Mouse (Mus musculus): ENCODE measurements at regions not wholly inside any gene's neighbourhood (a gene's known extent, or its start where the extent isn't known, plus 50 kb on each side); places are given as distances from the start of the nearest gene placed in this dataset.

DNA sequence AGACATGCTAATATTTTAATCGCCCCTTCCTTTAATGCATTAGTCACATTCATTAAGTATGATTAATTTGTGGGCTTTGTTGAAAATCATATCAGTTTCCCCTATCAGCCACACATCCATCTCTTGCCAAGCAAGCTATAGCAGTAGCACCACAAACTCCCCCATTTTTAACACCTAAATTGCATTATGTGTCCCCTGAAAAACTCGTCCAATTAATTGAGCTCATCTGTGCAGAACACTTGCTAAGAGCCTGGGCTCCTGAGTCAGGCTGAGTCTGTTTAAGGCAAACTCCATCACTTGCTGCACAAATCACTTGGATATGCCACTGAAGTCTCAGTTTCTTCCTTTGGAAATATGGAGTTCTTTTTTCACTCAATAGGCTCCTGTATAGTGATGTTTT, 242.7 kb upstream of the Vstm2b start:
- DNase-seq (ENCODE audit: extremely low spot score in 1 of 2, low spot score in 1 of 2) = peak; percentile 3 to 4

DNA sequence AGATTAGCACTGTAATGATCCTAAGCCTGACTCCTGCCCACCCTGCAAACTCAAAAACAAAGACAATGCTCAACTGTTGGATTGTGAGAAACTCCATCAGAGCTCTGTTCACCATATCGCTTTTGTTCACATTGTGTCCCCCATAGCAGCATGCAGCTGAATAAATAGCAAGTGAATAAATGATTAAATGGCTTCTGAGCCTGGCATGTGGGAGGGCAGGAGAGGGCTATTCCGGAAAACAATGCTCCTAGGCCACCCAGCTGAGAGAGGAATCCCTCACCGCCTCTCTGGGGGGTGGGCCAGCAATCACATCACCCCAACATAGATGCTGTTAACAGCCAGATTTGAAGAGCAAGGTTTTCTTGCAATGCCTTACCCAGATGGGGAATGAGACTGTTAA, 238.5 kb upstream of the Vstm2b start:
- DNase-seq (ENCODE audit: extremely low spot score in 1 of 2, low spot score in 1 of 2) = no peak

DNA sequence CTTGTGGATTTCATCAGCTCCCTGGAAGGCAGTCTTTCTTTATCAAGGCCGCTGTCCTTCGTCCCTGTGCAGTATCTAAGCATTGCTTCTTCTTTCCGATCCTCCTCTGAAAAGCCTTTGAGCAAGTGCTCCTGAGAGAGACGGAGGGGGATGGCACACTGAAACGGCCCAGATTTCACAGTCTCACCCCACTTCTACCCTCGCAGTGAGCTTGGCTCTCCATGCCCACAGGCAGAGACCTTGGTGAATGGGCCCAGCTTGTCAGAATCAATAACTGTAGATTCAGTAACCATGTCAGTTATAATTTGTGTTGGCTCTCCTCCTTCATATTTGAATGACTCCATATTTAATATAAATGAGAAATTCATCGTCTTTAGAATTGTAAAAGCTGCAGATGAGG, 234.3 kb upstream of the Vstm2b start:
- DNase-seq (ENCODE audit: extremely low spot score in 1 of 2, low spot score in 1 of 2) = no peak

- DNase-seq (ENCODE audit: extremely low spot score in 1 of 2, low spot score in 1 of 2) = no peak
Observed at GRCm38 (mm10) chr7:40666625-40667024, 231.5 kb upstream of the Vstm2b start.

DNA sequence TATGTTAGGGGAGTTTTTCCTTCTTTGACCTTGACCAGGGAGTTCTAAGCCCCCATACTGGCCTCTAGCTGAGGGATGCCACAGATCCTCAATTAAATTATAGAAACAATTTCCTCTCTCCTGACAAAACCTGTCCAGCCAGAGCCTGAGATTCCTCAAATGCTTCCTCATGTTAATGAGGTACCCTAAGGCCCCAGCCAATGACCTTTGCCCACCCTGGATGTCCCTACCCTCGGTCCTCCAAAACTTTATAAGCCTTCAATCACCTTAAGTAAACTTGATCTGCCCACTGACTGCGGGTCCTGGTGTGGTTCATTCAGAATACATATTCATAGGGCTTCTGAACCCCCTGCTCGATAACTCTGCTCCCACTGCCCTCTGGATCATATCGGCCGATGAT, 227.7 kb upstream of the Vstm2b start:
- DNase-seq (ENCODE audit: extremely low spot score in 1 of 2, low spot score in 1 of 2) = no peak

- DNase-seq (ENCODE audit: extremely low spot score in 1 of 2, low spot score in 1 of 2) = peak in 1 of 2 experiments; percentile 9
Observed at GRCm38 (mm10) chr7:40671068-40671467, 227.1 kb upstream of the Vstm2b start.

- no peak for DNase-seq (ENCODE audit: extremely low spot score in 1 of 2, low spot score in 1 of 2)
Observed at GRCm38 (mm10) chr7:40672348-40672747, 225.8 kb upstream of the Vstm2b start.

DNA sequence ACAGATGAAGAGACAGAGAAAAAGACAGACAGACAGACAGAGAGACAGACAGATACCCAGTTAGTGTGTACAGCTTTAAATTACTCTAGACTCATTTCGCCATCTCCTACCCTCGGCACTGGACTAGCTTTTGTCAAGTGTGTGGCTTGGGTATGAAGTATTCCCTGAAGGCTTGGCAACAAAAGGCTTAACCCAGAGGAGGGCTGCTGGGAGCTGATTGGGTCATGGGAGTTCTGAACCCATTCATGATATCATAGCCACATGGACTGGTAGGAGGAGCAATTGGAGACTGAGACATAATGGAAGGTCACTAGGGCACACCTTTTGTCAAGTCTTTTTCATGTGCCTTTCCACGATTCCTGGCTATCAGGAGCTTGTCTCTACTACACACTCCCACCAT, 223.7 kb upstream of the Vstm2b start:
- DNase-seq (ENCODE audit: extremely low spot score in 1 of 2, low spot score in 1 of 2) = no peak

GRCm38 (mm10) chr7:40677601-40678000, 220.5 kb upstream of the Vstm2b start:
- DNase-seq (ENCODE audit: extremely low spot score in 1 of 2, low spot score in 1 of 2) = no peak

DNA sequence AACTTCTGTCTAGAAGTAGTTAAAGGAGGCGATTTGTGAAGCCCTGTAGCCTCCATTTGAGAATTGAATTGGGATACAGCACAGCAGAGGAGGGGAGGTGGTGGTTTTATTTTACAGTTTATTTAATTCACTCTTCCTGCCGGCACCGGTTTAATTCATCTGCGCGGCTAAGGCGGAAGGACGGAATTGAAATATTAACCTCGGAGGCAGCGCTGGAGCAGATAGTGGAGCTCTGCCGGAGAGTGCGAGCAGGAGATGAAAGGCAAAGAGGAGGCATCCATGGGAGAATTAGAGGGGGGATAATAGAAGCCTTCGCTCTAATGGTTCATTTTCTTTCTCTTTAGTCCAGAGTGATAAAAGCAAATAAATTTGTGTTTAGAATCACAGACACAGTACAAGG, 217.6 kb upstream of the Vstm2b start:
- no peak for DNase-seq (ENCODE audit: extremely low spot score in 1 of 2, low spot score in 1 of 2)

DNA sequence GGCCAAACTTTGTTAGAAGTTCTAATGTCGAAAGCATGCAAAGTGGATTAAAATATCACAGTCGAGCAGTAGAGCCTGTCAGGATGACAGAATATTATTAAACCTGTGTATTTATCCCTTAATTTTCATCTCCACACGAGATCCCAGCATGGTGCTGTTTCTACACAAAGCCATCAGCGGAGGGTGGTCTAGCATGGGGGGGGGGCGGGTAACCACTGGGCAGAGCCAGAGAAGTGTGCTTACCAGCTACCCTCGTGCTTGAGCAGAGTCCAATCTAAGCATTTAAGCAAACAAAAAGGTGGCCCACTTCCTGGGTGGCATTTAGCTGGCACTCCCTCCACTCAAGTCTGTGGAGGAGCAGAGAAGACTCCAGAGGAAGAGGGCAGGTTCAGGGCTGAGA, 217.1 kb upstream of the Vstm2b start:
- DNase-seq (ENCODE audit: extremely low spot score in 1 of 2, low spot score in 1 of 2) = no peak

DNA sequence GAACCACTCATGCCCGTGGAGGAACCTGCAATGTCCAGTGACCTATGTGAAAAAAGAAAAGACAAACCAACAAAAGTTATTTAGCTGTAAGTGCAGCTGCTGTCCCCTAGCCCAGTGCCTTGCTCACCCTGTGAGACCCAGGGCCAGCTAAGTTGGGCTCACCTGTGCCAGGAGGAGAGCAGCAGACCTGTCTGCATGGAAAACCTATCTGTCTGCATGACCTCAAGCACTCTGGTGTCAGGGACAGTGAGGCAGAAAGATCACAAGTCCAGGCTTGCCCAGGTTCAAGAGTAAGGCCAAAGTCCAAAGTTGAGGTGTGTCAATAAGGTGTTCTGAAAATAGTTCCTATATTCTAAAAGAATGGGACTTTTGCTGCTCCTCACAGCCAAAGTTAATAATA, 215.0 kb upstream of the Vstm2b start:
- DNase-seq (ENCODE audit: extremely low spot score in 1 of 2, low spot score in 1 of 2) = no peak

DNA sequence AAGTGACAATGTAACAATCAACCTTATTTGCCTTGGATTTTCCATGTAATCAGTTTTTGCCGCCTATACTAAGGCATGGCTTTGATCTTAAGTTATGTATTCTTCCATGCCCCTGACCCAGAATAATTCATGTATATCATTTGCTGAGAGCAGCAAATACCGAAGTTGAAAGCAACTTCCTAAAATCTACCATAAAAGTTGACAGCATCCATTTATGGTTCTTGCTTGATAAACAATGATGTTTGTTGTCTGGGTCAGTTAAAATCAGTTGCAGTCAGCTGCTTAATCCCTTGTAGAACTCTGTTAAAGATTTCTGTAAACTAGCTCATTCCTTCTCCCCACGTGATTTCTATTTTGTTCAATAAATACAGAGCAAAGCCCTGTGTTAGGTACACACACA, 214.5 kb upstream of the Vstm2b start:
- no peak for DNase-seq (ENCODE audit: extremely low spot score in 1 of 2, low spot score in 1 of 2)

- no peak for DNase-seq (ENCODE audit: extremely low spot score in 1 of 2, low spot score in 1 of 2)
Observed at GRCm38 (mm10) chr7:40687005-40687404, 211.1 kb upstream of the Vstm2b start.

- no peak for DNase-seq (ENCODE audit: extremely low spot score in 1 of 2, low spot score in 1 of 2)
Observed at GRCm38 (mm10) chr7:40688546-40688945, 209.6 kb upstream of the Vstm2b start.

- no peak for DNase-seq (ENCODE audit: extremely low spot score in 1 of 2, low spot score in 1 of 2)
Observed at GRCm38 (mm10) chr7:40693755-40694154, 204.4 kb upstream of the Vstm2b start.

- no peak for DNase-seq (ENCODE audit: extremely low spot score in 1 of 2, low spot score in 1 of 2)
Observed at GRCm38 (mm10) chr7:40697551-40697950, 200.6 kb upstream of the Vstm2b start.

GRCm38 (mm10) chr7:40698309-40698708, 199.8 kb upstream of the Vstm2b start:
- DNase-seq (ENCODE audit: extremely low spot score in 1 of 2, low spot score in 1 of 2) = peak in 1 of 2 experiments; percentile 5

GRCm38 (mm10) chr7:40699633-40700032, 198.5 kb upstream of the Vstm2b start:
- DNase-seq (ENCODE audit: extremely low spot score in 1 of 2, low spot score in 1 of 2) = no peak

- DNase-seq (ENCODE audit: extremely low spot score in 1 of 2, low spot score in 1 of 2) = no peak
Observed at GRCm38 (mm10) chr7:40700656-40701055, 197.5 kb upstream of the Vstm2b start.

GRCm38 (mm10) chr7:40702191-40703045, 195.7 kb upstream of the Vstm2b start:
- DNase-seq (ENCODE audit: extremely low spot score in 1 of 2, low spot score in 1 of 2) = peak; percentile 5 to 26

- DNase-seq (ENCODE audit: extremely low spot score in 1 of 2, low spot score in 1 of 2) = no peak
Observed at GRCm38 (mm10) chr7:40708231-40708630, 189.9 kb upstream of the Vstm2b start.

GRCm38 (mm10) chr7:40717991-40718390, 180.1 kb upstream of the Vstm2b start:
- DNase-seq (ENCODE audit: extremely low spot score in 1 of 2, low spot score in 1 of 2) = no peak

All from frontal cortex, adult 2 months (tissue).